Mouse (Mus musculus) mature B cell (primary cell): Measurements from ENCODE around the gene Coro2a.

Experiments
- in situ Hi-C: fragments of 300-500 bp; cut with MboI; formaldehyde crosslinking; loops from 2 replicates; pipeline ENCODE4 v1.14.3; 2019

Gene Coro2a

DNA sequence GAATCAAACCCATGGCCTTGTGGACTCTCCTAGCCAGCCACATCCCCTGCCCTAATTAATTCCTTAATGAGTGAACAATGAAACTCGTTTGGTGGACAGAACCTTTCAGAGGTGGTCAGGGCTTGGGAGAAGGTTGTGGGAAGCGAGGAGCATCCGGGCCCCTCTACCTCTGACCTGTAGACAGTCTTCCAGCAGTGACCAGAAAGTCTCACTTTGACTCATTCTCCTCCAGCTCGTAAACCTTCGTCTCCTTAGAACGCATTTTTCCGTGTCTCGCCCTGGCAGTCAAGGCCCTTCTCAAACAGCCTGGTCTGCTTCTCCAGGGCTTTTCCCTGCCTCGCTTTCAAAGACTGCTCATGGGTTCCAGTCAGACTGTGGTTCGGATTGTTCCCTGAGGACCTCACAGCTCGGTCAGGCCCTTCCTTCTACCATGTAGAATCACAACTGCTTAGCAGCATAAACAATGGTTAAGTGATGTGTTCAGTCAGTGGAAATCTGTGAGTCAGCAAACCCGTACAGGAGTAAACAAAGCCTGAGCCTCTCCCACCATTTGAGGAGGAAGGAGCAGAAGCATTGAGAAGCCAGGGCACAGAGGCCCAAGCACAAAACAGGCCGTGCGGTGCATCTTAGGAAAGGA lies 41.8 kb downstream of the Coro2a start:
- in situ Hi-C loops: no loop called here

DNA sequence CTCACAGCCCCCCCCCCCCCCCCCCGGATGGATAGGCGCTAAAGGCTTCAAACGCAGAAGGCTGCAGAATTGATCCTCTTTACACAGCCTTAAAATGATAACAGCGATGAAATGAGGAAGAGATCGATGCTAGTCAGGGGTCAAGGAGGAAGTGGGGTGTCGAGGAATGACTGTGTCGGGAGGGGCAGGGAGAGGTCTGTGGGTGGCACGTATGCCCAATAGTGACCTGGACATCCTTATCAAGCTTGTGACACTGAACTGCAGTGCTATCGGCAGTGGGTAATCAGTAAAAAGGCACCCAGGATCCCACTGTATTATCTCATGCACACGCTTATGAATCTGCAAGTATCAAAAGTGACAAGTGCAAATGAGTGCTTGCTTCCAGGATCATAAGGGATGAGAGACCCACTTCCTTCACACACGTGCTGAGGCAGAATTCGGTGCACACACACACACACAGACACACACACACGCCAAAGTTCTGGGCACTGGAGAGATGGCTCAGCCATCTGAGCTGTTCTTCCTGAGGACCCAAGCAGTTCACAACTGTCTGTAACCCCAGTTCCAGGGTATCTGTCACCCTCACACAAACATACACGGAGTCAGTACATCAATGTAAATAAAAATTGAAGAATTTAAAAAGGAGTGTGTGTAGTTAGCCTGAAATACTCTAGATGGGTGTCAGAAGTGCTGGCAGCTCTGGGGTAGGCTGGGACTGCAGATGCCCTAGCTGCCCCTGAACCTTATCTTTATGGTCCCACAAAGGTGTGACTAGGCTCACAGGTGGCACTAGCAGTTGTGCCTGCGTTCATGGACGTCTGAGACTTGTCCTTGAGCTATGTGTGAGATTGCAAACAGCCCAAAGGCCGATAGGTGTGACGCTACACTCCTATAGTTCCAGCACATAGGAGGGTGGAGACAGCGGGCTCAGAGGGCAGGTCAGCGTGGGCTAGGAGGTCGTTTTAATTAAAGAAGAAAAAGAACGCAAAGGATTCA lies 43.0 kb downstream of the Coro2a start:
- in situ Hi-C loops: no loop called here

DNA sequence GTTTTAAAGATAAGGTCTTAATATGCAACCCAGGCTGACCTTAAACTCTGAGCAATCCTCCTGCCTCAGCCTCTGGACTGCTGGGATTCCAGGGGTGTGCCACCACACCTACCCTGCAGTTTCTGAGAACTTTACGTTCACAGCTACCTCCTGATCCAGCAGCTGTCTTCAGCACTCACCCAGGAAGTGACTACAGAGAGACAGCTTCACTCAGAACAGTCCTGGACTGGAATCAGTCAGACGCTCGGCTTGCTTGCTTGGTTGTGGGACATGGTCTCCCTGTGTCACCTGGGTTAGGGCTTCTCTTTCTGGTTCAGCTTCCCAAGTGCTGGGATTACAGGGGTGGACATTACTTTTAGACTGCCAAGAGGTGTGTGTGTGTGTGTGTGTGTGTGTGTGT lies 45.1 kb downstream of the Coro2a start:
- in situ Hi-C loops: no loop called here

DNA sequence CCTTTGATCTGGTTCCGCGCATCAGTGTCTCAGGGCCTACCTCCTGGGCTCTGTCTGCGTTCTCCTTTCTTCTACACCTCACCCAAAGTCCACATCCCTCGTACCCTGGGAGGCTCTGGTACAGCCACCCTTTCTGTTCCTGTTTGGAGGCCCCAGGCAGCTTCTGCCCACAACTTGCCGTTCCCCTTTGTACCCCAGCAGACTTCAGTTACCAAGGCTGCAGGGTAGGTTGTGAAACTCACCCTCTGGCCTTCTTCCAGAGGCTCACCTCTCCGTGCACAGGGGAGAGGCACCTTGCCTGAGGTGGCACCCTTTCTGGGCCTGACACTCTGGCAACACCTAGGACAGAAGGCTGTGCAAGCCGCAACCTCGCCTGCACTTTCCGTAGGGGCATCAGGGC lies 46.2 kb downstream of the Coro2a start:
- in situ Hi-C loops: no loop called here

DNA sequence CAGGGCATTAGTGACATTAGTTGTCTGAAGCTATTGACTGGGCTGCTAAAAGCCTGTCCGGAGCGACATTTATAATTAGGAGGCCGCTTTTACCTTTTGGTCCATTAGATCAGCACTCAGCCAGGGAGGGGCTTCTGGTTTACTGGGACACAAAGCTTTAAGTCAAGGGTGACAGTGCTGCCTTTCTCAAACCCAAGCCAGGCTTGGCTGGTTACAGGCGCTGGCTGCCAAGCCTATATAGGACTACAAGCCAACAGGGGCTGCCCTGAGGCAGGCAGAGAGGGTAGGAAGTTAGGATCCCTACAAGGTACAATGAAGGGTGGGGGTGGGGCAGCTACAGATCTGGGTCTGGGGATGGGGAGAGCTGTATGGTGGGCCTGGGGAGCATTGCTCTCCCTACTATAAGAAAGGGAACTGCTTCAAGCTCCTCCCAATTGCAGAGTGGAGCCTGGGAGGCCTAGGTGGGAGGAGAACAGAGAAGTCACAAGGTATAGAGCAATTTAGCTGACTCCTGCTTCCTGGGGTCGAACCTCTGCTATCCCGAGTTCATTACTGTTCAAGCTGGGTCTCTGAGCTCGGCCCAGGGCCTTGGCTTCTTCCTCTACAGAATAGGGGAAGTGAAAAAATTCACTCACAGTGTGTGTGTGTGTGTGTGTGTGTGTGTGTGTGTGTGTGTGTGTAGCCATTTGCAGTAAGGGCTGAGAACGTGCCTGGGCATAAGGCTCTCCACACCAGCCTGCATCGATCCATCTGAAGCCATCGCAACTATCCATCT lies 47.5 kb downstream of the Coro2a start:
- in situ Hi-C loops: loop anchor here (5.0 kb wide), 1 partner anchor 43 kb away; no protein-coding TSS in a partner anchor

DNA sequence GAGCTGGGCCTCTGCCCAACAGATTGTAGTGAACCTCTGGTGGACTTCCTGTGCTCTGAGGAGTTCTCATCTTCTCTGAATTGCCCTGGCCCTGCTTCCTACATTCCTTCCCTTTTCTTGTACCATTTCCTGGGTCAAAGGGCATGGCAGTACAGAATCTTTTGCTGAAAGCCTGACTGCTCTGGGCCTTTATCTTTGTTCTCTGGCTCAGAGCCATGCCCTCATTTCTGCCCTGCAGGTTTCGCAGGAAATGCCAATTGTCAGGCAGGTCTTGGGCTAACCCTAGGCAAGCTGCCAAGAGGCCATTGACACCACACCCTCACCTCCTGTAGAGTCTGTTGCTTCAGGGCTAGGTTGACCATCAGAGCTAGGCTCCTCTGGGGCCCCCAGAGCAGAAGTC lies 48.1 kb downstream of the Coro2a start:
- in situ Hi-C loops: loop anchor here (5.0 kb wide), 1 partner anchor 43 kb away; no protein-coding TSS in a partner anchor

DNA sequence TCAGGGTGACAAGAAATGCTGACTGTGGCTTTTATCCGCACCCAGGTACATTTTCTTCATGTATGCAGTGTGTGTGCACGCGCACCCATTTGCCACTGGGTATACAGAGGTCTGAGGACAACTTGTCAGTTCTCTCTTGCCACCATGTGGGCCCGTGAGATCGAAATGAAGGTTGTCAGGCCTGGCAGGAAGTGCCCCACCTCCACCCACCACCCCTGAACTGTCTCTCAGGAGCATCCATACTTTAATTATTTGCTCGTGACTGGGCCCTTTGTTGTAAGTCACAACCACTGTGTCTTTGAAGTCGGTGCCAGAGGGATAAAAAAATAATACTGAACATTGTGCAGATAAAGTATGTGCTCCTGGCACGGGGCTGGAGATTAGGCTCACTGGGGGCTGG lies 51.6 kb downstream of the Coro2a start:
- in situ Hi-C loops: loop anchor here (5.0 kb wide), 1 partner anchor 47 kb away; no protein-coding TSS in a partner anchor

DNA sequence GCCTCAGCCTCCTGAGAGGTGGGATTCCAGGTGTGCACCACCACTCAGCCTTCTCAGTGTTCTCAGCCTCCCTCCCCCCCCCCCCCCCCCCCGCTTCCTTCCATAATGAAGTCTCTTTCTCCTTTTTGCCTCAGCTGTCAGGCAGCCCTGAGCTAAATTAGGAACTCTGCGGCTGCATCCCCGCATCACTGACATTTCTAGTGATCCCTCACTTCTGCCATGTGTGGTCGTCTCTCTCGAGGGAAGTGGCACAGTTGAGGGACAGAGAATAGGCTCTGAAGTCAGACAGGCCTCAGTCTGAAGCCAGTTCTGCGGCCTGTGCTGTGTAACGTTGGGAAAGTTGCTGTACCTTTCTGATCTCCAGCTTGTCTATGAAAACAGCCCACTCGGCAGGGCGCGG lies 52.0 kb downstream of the Coro2a start:
- in situ Hi-C loops: loop anchor here (5.0 kb wide), 1 partner anchor 47 kb away; no protein-coding TSS in a partner anchor

DNA sequence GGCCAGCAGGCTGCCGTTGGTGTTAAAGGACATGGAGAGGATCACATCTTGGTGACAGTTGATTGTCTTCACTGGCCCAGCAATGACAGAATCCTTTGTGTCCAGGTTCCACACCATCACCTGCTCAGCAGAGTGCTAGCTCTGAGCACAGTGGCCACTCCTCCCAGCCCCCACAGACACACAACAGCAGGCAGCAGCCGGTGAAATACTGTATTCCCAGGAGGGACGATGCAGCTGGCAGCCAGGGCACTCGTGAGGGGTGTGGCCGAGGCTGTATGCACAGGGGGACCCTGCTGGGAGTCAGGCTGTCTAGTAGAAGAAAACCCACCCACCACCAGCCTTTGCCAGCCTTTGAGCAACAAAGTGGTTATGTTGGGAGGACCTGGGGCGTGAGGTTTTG lies 55.3 kb downstream of the Coro2a start:
- in situ Hi-C loops: no loop called here

DNA sequence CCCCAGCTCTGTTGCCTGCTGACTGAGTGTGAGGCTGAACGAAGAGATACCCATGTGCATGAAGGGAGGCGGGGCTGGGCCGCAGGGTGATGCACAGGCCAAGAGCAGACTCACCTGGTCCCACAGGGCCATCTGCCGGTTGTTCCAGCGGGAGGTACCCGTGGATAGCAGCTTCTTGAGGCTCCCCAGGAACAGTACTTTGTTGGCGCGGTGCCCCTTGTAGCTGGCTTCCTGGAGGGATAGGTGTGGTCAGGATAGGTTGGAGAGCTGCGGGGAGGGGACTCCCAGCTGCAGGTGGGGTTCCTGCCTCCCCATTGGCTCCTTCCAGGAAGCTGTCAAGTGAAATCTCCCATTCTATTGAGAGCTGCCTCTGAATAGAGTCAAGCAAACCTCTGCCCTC lies 56.5 kb downstream of the Coro2a start:
- in situ Hi-C loops: no loop called here

DNA sequence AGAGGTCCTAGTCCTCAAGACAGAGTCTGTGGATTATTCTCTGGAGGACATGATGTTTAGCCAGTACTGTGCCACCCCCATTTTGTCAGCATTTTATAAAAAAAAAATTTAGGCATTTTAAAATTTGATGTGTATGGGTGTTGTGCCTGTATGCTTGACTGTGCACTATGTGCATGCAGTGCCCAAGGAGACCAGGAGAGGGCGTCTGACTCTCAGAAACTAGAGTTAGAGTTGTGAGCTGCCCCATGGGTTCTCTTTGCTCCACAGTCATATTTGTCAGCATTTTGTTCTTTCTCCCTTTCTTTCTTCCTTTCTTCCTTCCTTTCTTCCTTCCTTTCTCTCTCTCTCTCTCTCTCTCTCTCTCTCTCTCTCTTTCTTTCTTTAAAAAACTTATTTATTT lies 57.7 kb downstream of the Coro2a start:
- in situ Hi-C loops: no loop called here

DNA sequence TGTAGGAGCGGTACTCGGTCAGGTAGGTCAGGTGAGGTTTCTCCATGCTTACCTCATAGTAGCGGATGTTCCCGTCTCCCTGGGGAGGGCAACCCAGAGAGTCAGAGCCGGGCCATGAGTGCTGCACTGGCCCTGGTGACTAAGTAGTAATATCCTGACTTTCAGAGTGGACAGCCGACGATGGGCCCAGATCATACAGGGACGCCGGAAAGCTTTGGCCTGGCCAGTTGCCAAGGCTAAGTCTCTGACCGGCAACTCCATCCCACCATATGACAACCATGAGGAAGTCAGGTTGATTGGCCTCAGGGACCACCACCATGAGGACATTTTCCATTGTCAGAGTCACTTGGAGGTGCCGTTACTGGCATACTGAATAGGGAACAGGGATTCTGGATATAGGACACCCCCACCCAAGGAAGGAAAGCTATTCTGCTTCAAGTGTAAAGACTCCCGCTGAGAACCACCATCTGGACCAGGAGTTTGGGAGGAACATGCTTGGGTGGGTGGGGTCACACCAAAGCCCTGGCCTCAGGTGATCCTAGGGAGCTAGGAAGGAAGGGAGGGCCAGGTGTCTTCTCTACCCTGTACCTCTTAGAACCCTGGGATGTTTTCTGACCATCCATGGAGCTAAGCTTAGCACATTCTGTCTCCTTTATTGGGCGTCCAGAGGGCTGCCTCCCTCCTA lies 58.5 kb downstream of the Coro2a start:
- in situ Hi-C loops: no loop called here

DNA sequence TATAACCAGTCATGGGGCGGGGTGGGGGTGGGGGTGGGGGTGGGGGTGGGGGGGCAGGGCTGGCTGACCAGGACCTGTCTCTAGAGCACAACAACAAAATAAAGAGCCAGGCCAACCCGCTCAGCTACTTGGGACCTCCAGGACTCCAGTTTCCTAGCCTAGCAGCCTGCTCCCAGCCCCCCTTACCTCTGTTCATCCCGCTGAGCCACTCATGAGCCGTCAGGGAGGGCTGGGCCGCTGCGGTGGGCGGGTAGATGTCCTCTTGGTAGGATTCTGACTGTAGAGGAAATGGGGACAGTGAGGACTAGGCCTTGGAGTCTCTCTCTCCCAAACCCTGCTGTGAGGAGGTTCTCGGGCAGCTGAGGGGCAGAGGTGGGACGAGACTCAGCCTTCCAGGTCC lies 60.3 kb downstream of the Coro2a start:
- in situ Hi-C loops: no loop called here

DNA sequence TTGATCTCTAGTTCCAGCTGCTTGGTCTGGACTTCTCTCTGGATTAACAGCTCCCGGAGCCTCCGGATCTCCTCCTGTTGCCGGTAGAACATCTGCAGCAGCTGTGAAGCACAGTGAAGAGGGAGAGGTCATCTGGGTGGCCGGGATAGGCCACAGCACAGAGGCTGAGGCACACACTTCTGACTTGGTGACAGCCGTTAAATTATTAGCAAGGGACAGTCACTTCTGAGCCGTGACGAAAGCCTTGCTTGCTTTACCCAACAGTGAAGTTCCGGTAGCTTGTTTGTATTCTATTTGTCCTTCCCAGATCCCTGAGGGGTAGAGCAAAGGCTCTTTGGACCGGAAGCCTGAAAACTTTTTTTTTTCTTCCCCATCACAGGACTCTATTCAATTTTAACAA lies 62.8 kb downstream of the Coro2a start:
- in situ Hi-C loops: loop anchor here (10.0 kb wide), 1 partner anchor 116 kb away; the partner anchor contains the start of gene Tbc1d2

DNA sequence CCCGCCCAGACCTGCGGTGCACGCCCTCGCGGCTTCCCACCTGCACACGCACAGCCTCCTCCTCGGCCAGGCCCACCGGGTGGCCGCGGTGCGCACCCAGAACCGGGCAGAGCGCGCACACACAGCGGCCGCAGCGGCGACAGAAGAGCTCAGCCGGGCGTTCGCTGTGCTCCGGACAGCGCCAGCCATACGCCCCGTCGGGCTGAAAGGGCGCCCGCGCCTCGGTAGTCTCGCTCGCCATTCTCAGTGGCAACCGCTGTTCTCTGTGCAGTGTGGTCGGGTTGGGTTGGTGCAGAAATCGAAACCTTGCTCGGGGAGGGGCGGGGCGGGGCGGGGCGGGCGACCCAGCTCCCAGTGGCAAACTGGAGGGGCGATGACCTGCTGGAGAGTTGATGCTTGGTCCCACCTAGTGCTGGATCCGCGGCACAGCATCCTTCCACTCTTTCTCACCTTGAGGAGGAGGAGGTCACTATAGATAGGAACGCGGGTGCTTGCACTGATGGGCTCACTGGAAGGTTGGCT lies 66.1 kb downstream of the Coro2a start, which contains the start of gene Trim14:
Trim14 (minus strand) TSS at position 302 of the 522 bp plus-strand sequence.
- in situ Hi-C loops: loop anchor here (10.0 kb wide), 1 partner anchor 119 kb away; the partner anchor contains the start of gene Tbc1d2

DNA sequence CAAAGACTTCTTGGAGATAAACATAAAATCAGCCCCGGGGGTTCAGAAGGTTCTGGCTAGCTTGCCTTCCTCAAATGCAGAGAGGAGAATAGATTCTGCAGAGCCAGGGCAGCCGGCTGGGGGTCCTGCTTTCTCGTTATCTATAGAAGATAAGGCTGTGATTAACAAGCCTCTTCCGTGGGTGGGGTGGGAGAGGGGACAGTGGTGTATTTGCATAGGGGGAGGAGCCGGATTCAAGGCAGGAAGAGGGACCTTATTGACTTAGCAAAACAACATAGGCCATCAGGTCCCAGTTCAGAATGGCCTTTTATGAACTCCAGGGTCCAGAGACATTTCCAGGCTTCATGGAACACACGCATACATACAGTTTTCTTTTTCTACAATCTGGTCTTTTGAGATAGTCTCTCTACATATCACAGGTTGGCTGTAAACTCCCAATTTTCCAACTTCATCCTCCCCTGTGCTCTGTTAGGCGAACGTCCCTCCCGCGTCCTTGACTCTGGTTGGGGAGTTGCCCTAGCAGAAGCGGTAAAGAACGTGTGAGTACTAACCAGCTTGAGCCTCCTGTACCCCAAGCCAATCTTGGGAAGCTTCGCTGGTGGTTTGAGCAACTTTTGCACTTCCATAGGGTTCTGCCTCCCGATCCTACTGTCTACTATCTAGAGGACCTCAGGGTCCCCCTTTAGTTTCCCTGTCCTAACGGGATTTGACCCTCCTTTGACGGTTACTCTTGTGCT lies 66.7 kb downstream of the Coro2a start:
- in situ Hi-C loops: loop anchor here (10.0 kb wide), 1 partner anchor 120 kb away; the partner anchor contains the start of gene Tbc1d2

DNA sequence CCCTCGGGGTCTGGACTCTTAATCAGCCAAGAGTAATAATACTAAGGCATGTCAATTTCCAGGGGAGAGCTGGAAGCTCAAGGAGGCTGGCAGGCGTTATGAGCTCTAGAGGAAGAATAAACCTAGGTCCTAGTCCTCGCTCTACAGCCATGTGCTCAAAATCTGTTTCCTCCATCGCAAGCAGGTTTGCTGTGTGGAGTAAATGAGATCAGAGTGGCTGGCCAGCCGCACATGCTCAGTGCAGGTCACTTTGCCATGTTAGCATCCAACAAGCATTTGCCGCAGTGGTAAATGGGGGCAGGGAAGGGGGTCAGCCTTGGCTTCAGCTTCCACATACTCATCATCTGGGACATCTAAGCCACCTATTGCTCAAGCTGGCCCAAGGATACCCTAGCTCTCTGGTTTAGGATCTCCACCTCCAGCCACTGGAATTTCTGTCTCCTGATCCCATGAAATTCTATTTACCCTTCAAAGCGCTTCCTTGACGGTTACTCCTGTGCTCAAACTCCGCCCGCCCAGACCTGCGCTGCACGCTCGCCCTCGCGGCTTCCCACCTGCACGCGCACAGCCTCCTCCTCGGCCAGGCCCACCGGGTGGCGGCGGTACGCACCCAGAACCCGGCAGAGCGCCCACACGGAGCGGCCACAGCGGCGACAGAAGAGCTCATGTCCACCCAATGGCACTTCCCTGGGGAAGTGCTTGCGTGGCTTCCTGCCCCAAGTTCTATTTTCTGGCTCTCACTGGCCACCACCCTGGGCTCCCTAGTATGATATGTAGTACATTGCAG lies 67.9 kb downstream of the Coro2a start:
- in situ Hi-C loops: loop anchor here (10.0 kb wide), 1 partner anchor 121 kb away; the partner anchor contains the start of gene Tbc1d2

DNA sequence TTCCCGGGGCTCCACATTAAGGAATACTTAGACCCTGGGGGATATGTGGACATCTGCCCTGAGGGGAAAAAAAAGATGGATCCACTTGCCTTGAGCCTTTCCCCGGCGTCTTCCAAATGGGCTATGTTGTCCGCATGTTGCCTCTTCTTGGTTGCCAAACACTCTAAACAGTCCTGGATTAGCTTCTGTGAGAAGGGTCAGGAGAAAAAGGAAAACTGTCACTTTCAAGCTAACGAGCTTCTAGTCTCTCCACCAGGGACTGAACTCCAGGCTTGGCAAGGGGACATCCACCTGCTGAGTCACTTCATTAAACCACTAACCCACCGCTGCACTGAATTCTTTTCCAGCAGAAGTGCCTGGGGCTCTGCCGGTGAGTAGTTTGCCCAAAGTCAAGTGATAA lies 69.1 kb downstream of the Coro2a start:
- in situ Hi-C loops: loop anchor here (10.0 kb wide), 1 partner anchor 122 kb away; the partner anchor contains the start of gene Tbc1d2

DNA sequence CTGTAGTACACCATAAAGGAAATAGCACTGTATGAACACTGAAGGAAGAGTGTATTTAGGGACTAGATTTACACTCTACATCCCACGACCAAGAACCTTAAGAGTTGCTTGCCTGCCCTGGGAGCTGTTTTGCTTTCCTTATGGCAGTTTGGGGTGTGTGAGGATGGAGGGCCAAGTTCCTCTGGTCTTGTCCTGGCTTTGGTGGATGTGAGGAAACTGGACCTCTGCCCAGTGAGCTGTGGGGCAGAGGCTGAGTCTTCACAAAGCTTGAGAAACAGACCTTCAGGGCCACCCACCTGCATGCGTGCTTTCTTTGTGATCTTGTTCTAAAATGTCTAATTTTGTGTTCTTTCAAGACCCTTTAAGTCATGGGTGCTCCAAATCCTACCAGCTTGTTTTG lies 69.5 kb downstream of the Coro2a start:
- in situ Hi-C loops: loop anchor here (10.0 kb wide), 1 partner anchor 122 kb away; the partner anchor contains the start of gene Tbc1d2
